Mouse (Mus musculus) liver, embryonic 14.5 days (tissue): ENCODE results near the gene Bcas1. TPM values are rescaled to one million over a fixed set of nuclear protein-coding genes. Genes with fewer than 3 reads are reported as not detected.

Source experiments
- ATAC-seq: fragments of 200-750 bp; cut with Nextera tagmentation; 2 replicates; pipeline ENCODE4 v1.8.0; 2017; ENCODE audit warnings: moderate number of reproducible peaks, mild to moderate bottlenecking, moderate library complexity; ENCODE audit not compliant: insufficient read depth
- DNase-seq, 3 experiments: peaks; one replicate each; pipeline ENCODE4 v3.0.0-alpha.2; 2012 to 2013; ENCODE audit warnings: low read depth in 3 of 3, low spot score in 3 of 3
- H3K27ac ChIP-seq: fragments of 300-500 bp; sonication (generic); 2 replicates; pipeline ENCODE4 v1.5.1; 2014; ENCODE audit warnings: moderate library complexity, mild to moderate bottlenecking, control low read depth, inconsistent platforms
- H3K27me3 ChIP-seq: fragments of 300-500 bp; sonication (generic); 2 replicates; pipeline ENCODE4 v1.6.1; 2014; ENCODE audit warnings: mild to moderate bottlenecking, low read length, moderate library complexity; ENCODE audit not compliant: control insufficient read depth, insufficient read depth
- H3K36me3 ChIP-seq: fragments of 300-500 bp; sonication (generic); replicated peaks from 2 replicates; pipeline ENCODE4 v1.6.1; 2014; ENCODE audit warnings: low read depth; ENCODE audit not compliant: control insufficient read depth, insufficient read depth
- H3K4me1 ChIP-seq, 2 experiments: fragments of 200-500 bp in 1 of 2; fragments of 300-500 bp in 1 of 2; sonication (generic) in 1 of 2; replicated peaks; 2 replicates each; pipeline ENCODE4 v1.6.1; 2012 to 2014; ENCODE audit warnings: antibody characterized with exemption in 1 of 2, inconsistent platforms in 1 of 2, low read length in 1 of 2; ENCODE audit not compliant: control insufficient read depth in 2 of 2, insufficient read depth in 2 of 2
- H3K4me2 ChIP-seq: fragments of 300-500 bp; sonication (generic); 2 replicates; pipeline ENCODE4 v1.6.1; 2014; ENCODE audit warnings: low read depth, mild to moderate bottlenecking, control low read depth, moderate library complexity
- H3K4me3 ChIP-seq, 2 experiments: fragments of 200-500 bp in 1 of 2; fragments of 300-500 bp in 1 of 2; sonication (generic) in 1 of 2; 2 replicates each; pipeline ENCODE4 v1.5.1; 2012 to 2014; ENCODE audit warnings: low read depth in 2 of 2, low read length in 2 of 2, mild to moderate bottlenecking in 2 of 2, control low read depth in 1 of 2, inconsistent platforms in 1 of 2, moderate library complexity in 1 of 2; ENCODE audit not compliant: insufficient read depth in 1 of 2
- H3K9ac ChIP-seq: fragments of 300-500 bp; sonication (generic); replicated peaks from 2 replicates; pipeline ENCODE4 v1.6.1; 2014; ENCODE audit warnings: mild to moderate bottlenecking, control low read depth, moderate library complexity
- H3K9me3 ChIP-seq: fragments of 300-500 bp; sonication (generic); 2 replicates; pipeline ENCODE4 v1.6.1; 2016; ENCODE audit warnings: low read length, mixed read lengths; ENCODE audit not compliant: control insufficient read depth
- CTCF ChIP-seq: IDR thresholded peaks from 2 replicates; pipeline ENCODE4 v1.5.1; 2016; ENCODE audit warnings: antibody characterized with exemption, low read depth, control low read depth
- EP300 ChIP-seq: IDR thresholded peaks from 2 replicates; pipeline ENCODE4 v1.6.1; 2016; ENCODE audit warnings: antibody characterized with exemption, low read depth
- WGBS: fragments of 180-500 bp; shearing (Covaris S2); extraction: QIAGEN DNeasy Blood & Tissue Kit; methylation state at CpG from one replicate; pipeline ENCODE4 v1.1.7; 2014; ENCODE audit not compliant: insufficient replicate concordance; 5-methylcytosine and 5-hydroxymethylcytosine counted together
- polyA plus RNA-seq, 2 experiments: library from polyadenylated mRNA; depleted of rRNA in 1 of 2; stranded (reverse) in 1 of 2; unstranded in 1 of 2; fragments of >200 nt; fragmentation: Nextera tagmentation in 1 of 2; extraction: Ambion mirVana in 1 of 2; gene quantifications; 2 replicates each; pipeline versions ENCODE4 v1.2.1 to v1.2.3; 2012 to 2014

The Bcas1 gene
- polyA plus RNA-seq, 2 experiments = 3.9 to 5.7 TPM

DNA sequence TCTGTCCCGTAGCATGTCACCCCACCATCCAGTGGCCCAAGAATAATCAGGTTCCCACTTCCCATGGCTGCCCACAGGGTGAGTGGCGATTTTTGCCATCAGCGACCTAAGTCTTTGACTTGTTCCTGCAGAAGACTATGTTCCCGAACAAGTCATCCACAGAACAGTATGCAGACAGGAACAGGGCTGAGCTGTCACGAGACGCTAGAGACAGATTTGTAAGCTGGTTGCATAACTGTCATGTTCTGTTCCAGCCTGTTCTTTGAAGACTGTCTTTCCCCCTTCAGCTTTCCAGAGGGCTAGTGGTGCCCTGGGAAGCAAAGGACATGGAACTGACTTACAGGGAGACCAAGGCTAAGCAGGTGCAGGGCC, 116.7 kb downstream of the Bcas1 start:
- no peak for ATAC-seq

DNA sequence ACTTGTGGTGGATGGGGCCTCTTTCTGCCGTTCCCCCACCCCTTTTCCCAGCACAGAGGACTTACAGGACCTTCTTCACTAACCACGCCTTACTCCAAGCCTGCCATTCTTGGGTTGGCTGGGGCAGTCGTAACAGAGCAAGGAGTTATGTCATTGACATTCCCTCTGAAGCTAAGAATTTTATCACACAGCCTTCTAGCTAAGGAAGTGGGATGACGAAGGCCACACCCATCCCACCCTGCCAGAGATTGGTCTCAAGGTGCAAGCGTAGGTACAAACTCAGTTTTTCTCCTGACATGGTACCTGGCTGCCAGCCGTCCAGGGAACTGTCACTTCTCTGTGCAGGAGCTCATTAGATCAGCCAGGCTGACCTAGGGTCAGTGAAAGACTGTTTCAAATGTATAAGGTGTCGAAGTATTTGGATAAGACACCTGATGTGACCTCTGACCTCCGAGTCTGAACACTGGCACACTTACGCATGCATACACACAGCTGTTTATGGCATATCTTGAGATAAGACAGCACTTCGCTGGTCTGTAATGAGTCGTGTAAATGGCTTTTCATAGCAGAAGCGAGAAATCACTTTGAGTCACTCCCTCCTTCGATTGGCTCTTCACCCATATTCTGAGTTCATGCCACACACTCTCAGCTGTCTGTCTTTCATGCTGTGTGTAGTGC, 117.2 kb downstream of the Bcas1 start:
- Histone ChIP-seq H3K9ac (no peak overlapping the region), H3K4me3 (no peak overlapping the region), H3K27me3 (no peaks in the 10 kb centered on the region), H3K4me2 (no peak overlapping the region), H3K27ac (no peak overlapping the region), H3K9me3 (no peaks in the 10 kb centered on the region), H3K36me3 (no peaks in the 10 kb centered on the region), H3K4me1 (no peaks in the 10 kb centered on the region)
- no peak for ATAC-seq
- 51% methylated on average over 13 of the region's 13 CpGs for WGBS
- DNase-seq = no peak
- TF ChIP-seq EP300 (no peak), CTCF (no peak)

More for the DNA sequence above, 116.7 kb downstream of the Bcas1 start:
- Histone ChIP-seq H3K36me3 (no peaks in the 10 kb centered on the region), H3K9me3 (no peaks in the 10 kb centered on the region), H3K27me3 (no peaks in the 10 kb centered on the region), H3K4me3 (no peak overlapping the region), H3K4me1 (no peaks in the 10 kb centered on the region), H3K27ac (no peak overlapping the region), H3K9ac (no peak overlapping the region), H3K4me2 (no peak overlapping the region)
- no peak for DNase-seq
- 50% methylated on average over 6 of the region's 6 CpGs for WGBS
- TF ChIP-seq CTCF = no peak
- TF ChIP-seq EP300 = no peak

DNA sequence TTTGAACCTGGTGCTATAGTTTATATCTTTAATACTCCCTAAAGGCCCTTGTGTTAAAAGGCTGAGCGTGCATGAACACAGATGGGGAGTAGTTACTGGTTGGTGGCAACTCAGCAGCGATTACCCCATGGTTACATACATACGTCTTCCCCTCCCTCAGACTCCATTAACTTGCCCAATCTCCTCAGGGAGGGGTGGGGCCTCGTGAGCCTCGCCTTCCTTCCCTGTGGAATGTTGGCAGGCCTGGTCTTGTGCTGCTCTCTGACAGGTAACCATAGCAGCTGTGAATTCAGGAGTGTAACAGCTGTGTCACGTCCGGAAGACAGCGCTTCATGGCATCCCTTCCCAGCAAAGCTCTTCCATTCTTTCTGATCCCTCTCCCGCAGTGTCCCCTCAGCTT, 118.7 kb downstream of the Bcas1 start:
- Histone ChIP-seq H3K27me3 (no peaks in the 10 kb centered on the region), H3K9ac (no peak overlapping the region), H3K9me3 (no peaks in the 10 kb centered on the region), H3K27ac (no peak overlapping the region), H3K36me3 (no peaks in the 10 kb centered on the region), H3K4me2 (no peak overlapping the region), H3K4me1 (no peaks in the 10 kb centered on the region), H3K4me3 (no peak overlapping the region)
- 64% methylated on average over 9 of the region's 9 CpGs for WGBS
- ATAC-seq (no peak), DNase-seq (no peak)
- no peak for TF ChIP-seq EP300

DNA sequence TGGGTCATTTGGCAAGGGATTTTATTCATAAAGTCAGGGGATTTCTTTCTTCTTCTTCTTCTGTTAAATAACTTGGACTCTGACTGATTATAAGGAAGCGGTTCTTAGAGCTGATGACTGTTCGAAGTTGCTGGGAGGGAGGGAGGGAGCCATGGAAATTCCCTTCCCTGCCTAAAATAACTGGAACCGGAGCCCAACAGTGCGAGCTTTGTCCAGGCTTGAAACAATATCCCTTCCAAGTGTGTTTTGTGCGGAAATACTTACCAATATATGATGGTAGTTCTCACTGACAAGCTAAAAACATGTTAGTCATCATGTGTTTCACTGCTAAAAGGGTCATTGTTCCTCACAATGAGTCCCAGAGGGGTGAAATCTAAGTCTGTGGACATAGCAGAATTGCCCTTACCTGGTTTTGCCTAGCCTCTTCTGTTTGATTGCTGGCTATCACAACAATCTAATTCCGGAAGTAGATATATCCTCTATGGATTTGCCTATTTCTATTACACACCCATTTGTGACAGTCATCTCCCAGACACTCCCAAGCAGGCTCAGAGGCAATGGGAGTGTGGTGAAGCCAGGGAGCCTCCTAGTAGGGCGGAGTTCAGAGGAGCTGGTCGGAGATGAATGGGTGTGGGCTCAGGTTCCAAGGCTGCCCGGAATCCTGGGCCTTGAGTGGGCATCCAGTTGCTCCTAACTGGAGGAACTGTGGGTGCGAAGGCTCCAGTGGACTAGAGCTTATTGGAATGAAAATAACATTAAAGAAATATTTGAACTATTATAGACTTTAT, 119.4 kb downstream of the Bcas1 start:
- 61% methylated on average over 10 of the region's 10 CpGs for WGBS
- no peak overlapping the region for H3K27ac ChIP-seq

DNA sequence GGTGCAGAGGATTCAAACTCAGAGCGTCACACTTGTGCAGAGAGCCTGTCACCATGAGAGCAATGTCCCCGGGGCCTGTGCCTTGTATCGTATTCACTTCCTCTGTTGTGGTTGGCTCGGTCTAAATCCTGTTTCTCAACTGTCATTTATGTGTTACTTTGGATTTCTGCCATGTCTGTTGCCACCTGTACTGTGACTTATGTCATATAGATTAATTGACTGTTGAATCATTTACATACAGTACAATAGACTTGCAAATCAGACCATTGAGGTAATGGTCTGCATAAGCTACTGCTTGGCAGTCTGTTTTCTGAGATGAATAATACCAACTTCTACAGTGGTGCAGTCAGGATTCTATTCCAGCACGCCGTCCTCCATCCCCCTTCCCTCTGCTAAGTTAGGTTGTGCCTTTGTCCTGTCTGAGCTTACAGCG, 120.0 kb downstream of the Bcas1 start:
- H3K4me3 ChIP-seq = no peak overlapping the region
- TF ChIP-seq CTCF (no peak), EP300 (no peak)
- no peaks in the 10 kb centered on the region for H3K27me3 ChIP-seq
- no peak overlapping the region for H3K27ac ChIP-seq
- DNase-seq (no peak), ATAC-seq (no peak)
- H3K4me1 ChIP-seq = no peaks in the 10 kb centered on the region
- H3K36me3 ChIP-seq = no peaks in the 10 kb centered on the region
- no peaks in the 10 kb centered on the region for H3K9me3 ChIP-seq
- no peak overlapping the region for H3K9ac ChIP-seq
- no peak overlapping the region for H3K4me2 ChIP-seq
- WGBS = 40% methylated on average over 7 of the region's 7 CpGs

More for the DNA sequence above, 119.4 kb downstream of the Bcas1 start:
- Histone ChIP-seq H3K36me3 (no peaks in the 10 kb centered on the region), H3K4me1 (no peaks in the 10 kb centered on the region), H3K9ac (no peak overlapping the region), H3K4me3 (no peak overlapping the region), H3K9me3 (no peaks in the 10 kb centered on the region), H3K27me3 (no peaks in the 10 kb centered on the region), H3K4me2 (no peak overlapping the region)
- ATAC-seq = no peak
- no peak for DNase-seq
- no peak for TF ChIP-seq CTCF
- TF ChIP-seq EP300 = no peak
